Mouse (Mus musculus) limb, embryonic 10.5 days (tissue): ENCODE measurements around the gene Ugt2b36. TPM values are rescaled to one million over a fixed set of nuclear protein-coding genes. Genes with fewer than 3 reads are reported as not detected.
"Not testable (repeated sequence)": the region's sequence is repeated elsewhere in the genome, so short reads cannot be mapped to it uniquely, and the experiment has no call there.

Source experiments
- DNase-seq: peaks from one replicate; pipeline ENCODE4 v3.0.0-alpha.2; 2017; ENCODE audit warnings: low spot score
- H3K27ac ChIP-seq: fragments of 300-500 bp; sonication (generic); 2 replicates; pipeline ENCODE4 v1.5.1; 2016; ENCODE audit warnings: mild to moderate bottlenecking
- H3K27me3 ChIP-seq: fragments of 300-500 bp; sonication (generic); 2 replicates; pipeline ENCODE4 v1.6.1; 2016; ENCODE audit warnings: low read depth, mild to moderate bottlenecking; ENCODE audit not compliant: poor library complexity, severe bottlenecking
- H3K36me3 ChIP-seq: fragments of 300-500 bp; sonication (generic); 2 replicates; pipeline ENCODE4 v1.6.1; 2016; ENCODE audit warnings: mild to moderate bottlenecking, moderate library complexity
- H3K4me1 ChIP-seq: fragments of 300-500 bp; sonication (generic); 2 replicates; pipeline ENCODE4 v1.6.1; 2016
- H3K4me3 ChIP-seq: fragments of 300-500 bp; sonication (generic); 2 replicates; pipeline ENCODE4 v1.5.1; 2016; ENCODE audit warnings: mild to moderate bottlenecking, moderate library complexity
- H3K9me3 ChIP-seq: fragments of 300-500 bp; sonication (generic); replicated peaks from 2 replicates; pipeline ENCODE4 v1.6.1; 2016; ENCODE audit warnings: mild to moderate bottlenecking
- WGBS: fragments of 180-500 bp; shearing (Covaris S2); methylation state at CpG from one replicate; pipeline ENCODE4 v1.1.7; 2016; 5-methylcytosine and 5-hydroxymethylcytosine counted together
- polyA plus RNA-seq: library from polyadenylated mRNA; unstranded; fragments of >200 nt; fragmentation: Nextera tagmentation; extraction: Ambion mirVana; gene quantifications from 2 replicates; pipeline ENCODE4 v1.2.1, GENCODE M21; 2016

Ugt2b36 gene
- not detected in 2 replicates for polyA plus RNA-seq

GRCm38 (mm10) chr5:87092346-87093027 is at the start of gene Ugt2b36:
Ugt2b36 (minus strand) TSS chr5:87092555.
- Histone ChIP-seq H3K27ac (no peak within 1 kb of the TSS), H3K4me1 (no peaks in the 10 kb centered on the region), H3K27me3 (no peaks in the 10 kb centered on the region), H3K4me3 (no peak within 1 kb of the TSS), H3K36me3 (no peaks in the 10 kb centered on the region), H3K9me3 (no peaks in the 10 kb centered on the region)
- WGBS = 79% methylated on average over 1 of the region's 1 CpGs
- no peak for DNase-seq

DNA sequence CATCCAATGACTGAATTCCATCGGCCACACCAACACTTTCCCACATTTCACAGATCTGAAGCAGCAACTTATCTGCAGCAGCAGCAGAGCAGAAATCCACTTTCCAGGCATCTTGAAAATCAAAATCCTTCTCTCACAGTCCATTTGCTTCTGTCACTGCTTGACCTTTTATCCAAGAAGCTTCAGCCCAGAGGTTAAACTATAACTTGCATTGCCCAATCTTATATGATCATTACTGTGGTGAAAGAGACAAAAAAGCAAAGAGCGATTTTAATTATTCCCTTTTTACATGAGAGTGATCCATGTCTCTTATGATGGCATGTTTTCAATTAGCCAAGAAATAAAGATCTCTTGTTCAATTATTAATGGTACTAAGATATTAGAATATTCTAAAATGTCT is 47.8 kb upstream of the Ugt2b36 start, which contains the start of gene Ugt2b5:
Gene Ugt2b5 (minus strand): TSS at position 123 of the 400 bp plus-strand sequence.
- not testable (repeated sequence) for H3K27me3 ChIP-seq, H3K4me1 ChIP-seq, H3K27ac ChIP-seq, H3K9me3 ChIP-seq, H3K36me3 ChIP-seq, DNase-seq, H3K4me3 ChIP-seq
- 87% methylated on average over 1 of the region's 2 CpGs for WGBS

DNA sequence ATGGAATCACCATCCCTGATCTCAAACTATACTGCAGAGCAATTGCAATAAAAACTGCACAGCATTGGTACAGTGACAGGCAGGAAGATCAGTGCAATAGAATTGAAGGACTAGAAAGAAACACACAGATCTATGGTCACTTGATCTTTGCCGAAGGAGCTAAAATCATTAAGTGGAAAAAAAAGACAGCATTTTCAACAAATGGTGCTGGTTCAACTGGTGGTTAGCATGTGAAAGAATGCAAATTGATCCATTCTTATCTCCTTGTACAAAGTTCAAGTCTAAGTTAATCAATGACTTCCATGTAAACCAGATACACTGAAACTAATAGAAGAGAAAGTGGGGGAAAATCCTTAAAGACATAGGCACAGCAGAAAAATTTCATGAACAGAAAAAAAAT is 11.3 kb upstream of the Ugt2b36 start:
- DNase-seq, H3K27me3 ChIP-seq, H3K27ac ChIP-seq, H3K9me3 ChIP-seq, H3K36me3 ChIP-seq, H3K4me3 ChIP-seq, H3K4me1 ChIP-seq: not testable (repeated sequence)
- 91% methylated on average over 1 of the region's 1 CpGs for WGBS

GRCm38 (mm10) chr5:87091111-87091510 is 1.2 kb downstream of the Ugt2b36 start:
- Histone ChIP-seq H3K4me1 (no peaks in the 10 kb centered on the region), H3K9me3 (no peaks in the 10 kb centered on the region), H3K27me3 (no peaks in the 10 kb centered on the region), H3K36me3 (no peaks in the 10 kb centered on the region), H3K27ac (no peak overlapping the region), H3K4me3 (no peak overlapping the region)
- DNase-seq = no peak

DNA sequence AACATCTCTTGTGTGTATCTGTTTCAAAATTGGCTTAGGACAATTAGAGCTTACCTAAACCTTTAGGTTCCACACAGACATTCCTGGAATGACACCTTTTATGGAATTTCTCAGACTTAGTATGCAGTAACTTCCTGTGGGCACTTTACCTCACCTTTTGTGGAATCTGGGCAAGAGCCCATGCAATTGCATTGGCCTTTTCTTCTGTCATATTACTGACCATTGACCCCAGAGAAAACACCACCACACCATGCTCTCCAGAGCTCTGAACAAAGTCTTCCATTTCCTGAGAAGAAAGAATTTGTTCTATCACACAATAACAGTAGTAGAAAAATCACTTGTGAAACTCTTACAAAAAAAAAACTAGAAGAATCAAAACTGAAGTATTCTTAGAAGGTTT is 3.1 kb downstream of the Ugt2b36 start:
- DNase-seq = no peak
- Histone ChIP-seq H3K36me3 (no peaks in the 10 kb centered on the region), H3K9me3 (no peaks in the 10 kb centered on the region), H3K4me1 (no peaks in the 10 kb centered on the region), H3K27me3 (no peaks in the 10 kb centered on the region), H3K4me3 (no peak overlapping the region), H3K27ac (no peak overlapping the region)

DNA sequence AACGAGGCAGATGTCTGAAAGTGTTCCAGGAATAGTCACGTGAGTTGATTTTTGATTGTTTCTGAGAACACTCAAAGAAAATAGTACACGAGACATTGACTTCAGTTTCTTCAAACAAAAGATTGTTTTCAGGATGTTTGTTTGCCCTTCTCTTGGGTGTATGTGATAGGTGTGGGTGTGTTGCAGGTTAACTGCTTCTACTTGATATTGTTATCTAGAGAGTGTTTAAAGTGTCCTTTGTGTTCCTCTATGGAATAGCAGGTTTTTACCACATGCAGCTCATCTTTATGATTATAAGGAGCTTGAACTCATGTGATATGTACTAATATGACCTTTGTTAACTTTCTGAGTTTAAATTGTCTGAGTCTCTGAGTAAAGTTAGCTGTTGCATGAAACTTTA is 6.1 kb downstream of the Ugt2b36 start:
- H3K27me3 ChIP-seq = no peaks in the 10 kb centered on the region
- H3K9me3 ChIP-seq = no peaks in the 10 kb centered on the region
- H3K4me3 ChIP-seq = no peak overlapping the region
- H3K4me1 ChIP-seq = no peaks in the 10 kb centered on the region
- WGBS = 89% methylated on average over 3 of the region's 3 CpGs
- no peak overlapping the region for H3K27ac ChIP-seq
- no peaks in the 10 kb centered on the region for H3K36me3 ChIP-seq
- no peak for DNase-seq

DNA sequence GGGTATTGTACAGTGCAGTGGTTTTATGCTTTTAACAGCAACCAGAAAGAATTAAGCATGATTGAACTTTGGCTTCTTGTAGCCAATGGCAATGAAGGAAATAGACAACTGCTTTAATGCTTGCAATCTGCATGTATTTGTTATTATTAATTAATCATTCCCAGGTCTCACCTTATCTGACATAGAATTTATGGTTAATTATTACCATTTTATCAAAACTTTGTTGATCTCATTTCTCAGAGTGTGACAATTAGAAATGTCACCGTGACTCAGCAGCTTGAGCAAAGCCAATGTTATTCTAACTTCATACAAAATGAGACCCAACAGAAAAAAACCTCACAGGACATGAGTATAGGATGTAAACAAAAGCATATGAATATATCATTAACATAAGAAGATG is 61.7 kb downstream of the Ugt2b36 start:
- DNase-seq = no peak
- H3K4me1 ChIP-seq = no peaks in the 10 kb centered on the region
- H3K27ac ChIP-seq = no peak overlapping the region
- 93% methylated on average over 1 of the region's 1 CpGs for WGBS
- no peaks in the 10 kb centered on the region for H3K27me3 ChIP-seq
- H3K36me3 ChIP-seq = no peaks in the 10 kb centered on the region
- no peaks in the 10 kb centered on the region for H3K9me3 ChIP-seq
- no peak overlapping the region for H3K4me3 ChIP-seq

- H3K27me3 ChIP-seq = no peaks in the 10 kb centered on the region
- no peaks in the 10 kb centered on the region for H3K36me3 ChIP-seq
- no peak overlapping the region for H3K27ac ChIP-seq
- H3K4me1 ChIP-seq = no peaks in the 10 kb centered on the region
- H3K4me3 ChIP-seq = no peak overlapping the region
- no peaks in the 10 kb centered on the region for H3K9me3 ChIP-seq
- DNase-seq = no peak
- 93% methylated on average over 3 of the region's 3 CpGs for WGBS
These were observed 65.0 kb downstream of the Ugt2b36 start for GRCm38 (mm10) chr5:87027359-87027758.

Other genes with a start within 250 kb of the Ugt2b36 start
- not detected in 2 replicates for gene Ugt2b34, start 185.6 kb downstream of the Ugt2b36 start, polyA plus RNA-seq
- gene Ugt2b1, start 166.0 kb downstream of the Ugt2b36 start, polyA plus RNA-seq = not detected in 2 replicates
- gene Ugt2b35, start 91.7 kb downstream of the Ugt2b36 start, polyA plus RNA-seq = not detected in 2 replicates
- gene Ugt2b5, start 47.8 kb upstream of the Ugt2b36 start, polyA plus RNA-seq = not detected in 2 replicates
- gene Ugt2b37, start 162.2 kb upstream of the Ugt2b36 start, polyA plus RNA-seq = not detected in 2 replicates
- gene Ugt2a3, start 244.6 kb upstream of the Ugt2b36 start, polyA plus RNA-seq = not detected in 2 replicates